Mouse (Mus musculus) embryonic stem cell, embryonic (primary cell): ENCODE measurements at regions not wholly inside any gene's neighbourhood (a gene's known extent, or its start where the extent isn't known, plus 50 kb on each side); places are given as distances from the start of the nearest gene placed in this dataset.

ENCODE experiments used
- CTCF ChIA-PET, 4 experiments: fragments of 300-600 bp in 2 of 4; fragments of 350-600 bp in 2 of 4; sonication (Branson Sonifier 250); formaldehyde crosslinking; loops; one replicate each; lab custom pipeline; 2022; ENCODE audit warnings: inconsistent platforms in 2 of 4; lab: Charles Lee
- POLR2A ChIA-PET, 4 experiments: fragments of 300-600 bp in 2 of 4; fragments of 350-600 bp in 2 of 4; sonication (Branson Sonifier 250); formaldehyde crosslinking; loops; one replicate each; lab custom pipeline; 2022; ENCODE audit warnings: antibody characterized with exemption in 4 of 4, inconsistent platforms in 1 of 4; lab: Charles Lee

- CTCF ChIA-PET: no interaction called here
- POLR2A ChIA-PET: no interaction called here
Measured at GRCm38 (mm10) chr16:42717828-42718412, 157.8 kb upstream of the Zbtb20 start.

DNA sequence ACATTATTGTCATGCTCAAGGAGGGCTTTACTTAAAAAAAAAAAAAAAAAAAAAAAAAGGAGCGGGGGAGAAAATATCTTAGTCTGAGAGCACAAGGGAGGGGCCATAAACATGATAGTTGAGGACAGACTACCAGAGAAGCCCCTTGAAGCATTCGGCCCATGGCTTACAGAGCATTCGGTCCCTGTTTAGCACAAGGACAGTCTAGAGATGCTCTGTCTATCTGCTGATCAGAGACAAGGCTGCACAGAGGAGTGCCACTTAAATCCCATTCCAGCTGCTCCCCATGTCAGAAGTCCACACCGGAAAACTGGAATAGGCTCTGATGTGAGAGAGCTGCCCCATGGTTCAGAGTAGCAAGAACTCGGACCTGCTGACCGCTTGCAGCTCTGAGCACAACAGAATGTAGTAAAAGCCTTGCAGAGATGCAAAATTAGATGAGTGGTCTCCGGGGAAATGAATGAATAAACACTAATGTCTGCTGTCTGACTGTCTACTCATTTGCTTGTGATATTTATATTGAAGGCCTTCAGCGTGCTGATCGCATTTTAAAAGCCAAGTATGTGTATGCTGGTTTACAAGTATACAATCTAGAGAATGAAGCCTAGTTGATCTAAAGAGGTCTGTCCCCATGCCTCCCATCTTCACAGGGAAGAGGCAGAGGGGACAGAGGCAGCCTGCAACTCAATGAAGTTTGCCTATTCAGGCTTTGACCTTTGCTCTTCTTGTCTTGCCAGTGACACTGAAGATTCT is 158.4 kb upstream of the Zbtb20 start:
- ChIA-PET POLR2A (no interaction called here), CTCF (no interaction called here)

DNA sequence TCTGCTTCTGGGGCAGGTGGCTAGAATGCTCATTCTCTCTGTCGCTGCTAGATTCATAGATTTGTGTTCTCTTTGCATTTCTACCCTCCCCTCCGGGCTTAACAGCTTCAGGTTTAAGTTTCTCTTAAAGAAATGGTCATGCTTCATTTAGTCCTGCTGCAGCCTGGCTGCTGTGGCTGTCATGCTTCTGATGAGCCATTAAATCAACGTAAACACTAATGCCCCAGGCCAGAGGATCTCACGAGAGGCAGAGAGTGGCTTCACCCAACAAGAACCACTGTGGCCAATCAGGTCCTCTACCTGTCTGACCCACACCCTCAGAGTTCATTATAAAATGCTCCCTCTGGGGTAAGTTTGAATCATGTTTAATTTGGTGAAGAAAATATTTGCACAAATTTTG is 173.0 kb upstream of the Zbtb20 start:
- POLR2A ChIA-PET: no interaction called here

DNA sequence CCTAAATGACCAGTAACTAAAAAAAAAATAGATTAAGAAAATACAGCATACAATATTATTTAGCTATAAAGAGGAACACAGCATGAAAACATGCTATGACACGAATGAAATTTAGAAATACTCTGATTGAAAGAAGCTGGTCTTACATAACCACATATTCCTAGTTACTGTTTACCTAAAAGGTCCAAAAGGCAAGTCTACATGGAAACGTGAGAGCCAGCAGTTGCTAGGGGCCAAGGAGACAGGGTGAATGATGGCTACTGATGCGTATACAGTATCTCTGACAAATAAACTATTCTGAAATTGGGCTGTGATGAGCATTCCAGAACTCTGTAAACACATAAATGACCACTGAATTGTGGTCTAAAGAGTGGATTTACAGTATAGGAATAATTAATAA is 194.5 kb upstream of the Zbtb20 start:
- ChIA-PET CTCF (no interaction called here), POLR2A (no interaction called here)

More for the DNA sequence above, 173.0 kb upstream of the Zbtb20 start:
- CTCF ChIA-PET: no interaction called here

GRCm38 (mm10) chr16:42677211-42677610 is 198.5 kb upstream of the Zbtb20 start:
- POLR2A ChIA-PET: no interaction called here
- CTCF ChIA-PET: no interaction called here

GRCm38 (mm10) chr16:42676406-42677075 is 199.1 kb upstream of the Zbtb20 start:
- POLR2A ChIA-PET: no interaction called here
- CTCF ChIA-PET: no interaction called here

DNA sequence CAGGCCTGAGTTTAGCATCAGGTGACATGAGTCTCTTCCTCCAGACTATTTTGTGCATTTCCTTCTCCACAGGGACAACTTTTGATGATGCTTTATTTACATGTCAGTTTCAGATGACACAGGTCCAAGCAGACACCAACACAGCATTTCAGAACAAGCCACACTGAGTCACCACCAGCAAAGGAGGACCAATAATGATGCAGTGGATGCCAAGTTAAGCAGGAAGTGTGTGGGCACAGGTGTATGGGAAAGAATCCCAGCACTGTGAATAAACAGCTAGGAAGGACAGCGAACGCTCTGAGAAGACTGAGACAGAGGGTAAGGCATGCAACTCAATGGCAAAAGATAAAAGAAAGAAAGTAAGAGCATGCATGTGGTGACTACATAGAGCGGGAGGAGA is 200.7 kb upstream of the Zbtb20 start:
- POLR2A ChIA-PET: interaction anchor here in 1 of 4 experiments (0.7 kb wide), 1 partner anchor 347 kb away, joined by 4 read pairs; no protein-coding TSS in a partner anchor

DNA sequence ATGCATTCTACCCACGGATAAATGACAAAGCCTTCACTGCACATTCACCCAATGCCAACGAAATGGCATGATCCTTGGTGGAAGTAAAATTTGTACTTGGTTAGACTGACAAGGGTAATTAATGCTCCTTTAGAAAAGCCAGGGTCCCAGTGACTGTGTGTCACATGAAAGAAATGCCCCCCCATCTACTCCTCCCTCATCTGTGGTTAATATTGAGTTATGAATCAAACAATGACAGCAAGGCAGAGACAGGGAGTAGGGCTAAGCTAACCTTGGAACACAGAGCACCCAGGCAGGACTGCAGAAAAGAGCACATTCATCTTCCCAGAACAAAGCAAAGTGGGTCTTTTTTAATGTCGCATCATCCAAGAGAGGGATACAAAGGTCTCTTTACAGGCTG is 209.1 kb upstream of the Zbtb20 start:
- ChIA-PET POLR2A (no interaction called here), CTCF (no interaction called here)

More for the DNA sequence above, 200.7 kb upstream of the Zbtb20 start:
- CTCF ChIA-PET: no interaction called here

GRCm38 (mm10) chr16:42651904-42652732 is 223.6 kb upstream of the Zbtb20 start:
- ChIA-PET POLR2A (no interaction called here), CTCF (no interaction called here)

DNA sequence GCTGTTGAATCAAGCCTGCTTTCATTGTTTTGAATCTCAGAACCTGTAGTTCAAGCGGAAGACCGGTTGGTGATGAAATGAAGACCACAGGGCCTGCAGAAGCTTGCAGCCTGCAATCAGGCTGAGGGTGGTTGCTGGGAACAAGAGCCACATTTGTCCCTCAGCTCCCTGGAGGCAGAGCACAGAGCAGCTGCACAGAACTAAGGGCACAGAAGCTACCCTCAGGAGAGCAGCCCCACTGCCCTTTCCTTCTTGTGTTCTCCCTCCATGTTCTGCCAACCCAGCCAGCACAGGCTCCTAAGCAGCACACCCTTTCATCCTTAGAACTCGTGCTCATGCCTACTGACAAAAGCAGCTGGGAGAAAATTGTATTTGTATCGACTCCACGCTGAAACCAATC is 225.9 kb upstream of the Zbtb20 start:
- ChIA-PET POLR2A (no interaction called here), CTCF (no interaction called here)

- CTCF ChIA-PET: no interaction called here
- POLR2A ChIA-PET: no interaction called here
Measured at GRCm38 (mm10) chr16:42648531-42649142, 227.0 kb upstream of the Zbtb20 start.

DNA sequence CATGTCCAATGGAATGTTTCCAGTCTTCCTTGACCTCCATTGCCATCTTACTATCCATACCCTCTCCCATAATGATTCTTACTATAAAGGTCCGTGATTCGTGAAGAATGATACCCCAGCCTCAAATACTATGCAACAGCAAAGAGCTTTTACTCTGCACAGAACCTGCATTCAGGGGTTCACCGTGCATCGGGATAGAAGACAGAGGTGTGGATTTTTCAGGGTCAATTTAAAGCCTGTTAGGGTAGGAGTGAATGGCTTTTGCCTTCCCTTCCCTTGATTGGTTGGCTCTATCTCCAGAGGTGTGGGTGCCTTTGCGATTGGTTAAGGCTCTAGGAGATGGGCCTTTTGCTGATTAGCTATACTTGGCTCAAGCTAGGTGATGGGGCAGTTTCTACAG is 227.9 kb upstream of the Zbtb20 start:
- CTCF ChIA-PET: no interaction called here
- POLR2A ChIA-PET: no interaction called here

- ChIA-PET CTCF (no interaction called here), POLR2A (interaction anchor here in 1 of 4 experiments (0.5 to 0.6 kb wide), 2 partner anchors 366 to 440 kb away, joined by 3 read pairs; no protein-coding TSS in a partner anchor)
Measured at GRCm38 (mm10) chr16:42635766-42636165, 239.9 kb upstream of the Zbtb20 start.

- ChIA-PET CTCF (no interaction called here), POLR2A (interaction anchor here in 1 of 4 experiments (0.6 kb wide), 1 partner anchor 301 kb away, joined by 5 read pairs; no protein-coding TSS in a partner anchor)
Measured at GRCm38 (mm10) chr16:42627675-42628074, 248.0 kb upstream of the Zbtb20 start.

DNA sequence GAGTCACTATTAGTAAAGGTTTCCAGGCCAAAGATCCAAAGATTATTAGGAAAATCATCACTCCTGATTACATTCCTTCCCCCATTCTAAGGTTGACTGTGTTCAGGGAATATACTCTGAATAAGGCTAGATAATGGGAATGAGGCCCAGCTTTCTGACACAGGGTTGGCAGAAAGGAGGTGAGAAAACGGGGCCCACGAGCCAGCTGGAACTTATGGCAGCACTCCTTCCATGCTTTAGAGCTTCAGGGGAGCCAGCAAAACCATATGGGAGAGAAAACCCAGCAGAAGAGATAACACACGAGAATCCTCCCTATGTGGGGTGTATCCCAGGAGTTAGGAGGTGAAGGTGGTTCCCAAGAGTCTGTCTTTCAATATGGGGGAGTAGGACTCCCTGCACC is 259.8 kb upstream of the Zbtb20 start:
- POLR2A ChIA-PET: no interaction called here
- CTCF ChIA-PET: interaction anchor here in 1 of 4 experiments (0.7 kb wide), 1 partner anchor 1358 kb away, joined by 4 read pairs; no protein-coding TSS in a partner anchor

- ChIA-PET CTCF (no interaction called here), POLR2A (no interaction called here)
Measured at GRCm38 (mm10) chr16:42612011-42612410, 263.7 kb upstream of the Zbtb20 start.

- CTCF ChIA-PET: no interaction called here
- POLR2A ChIA-PET: interaction anchor here in 2 of 4 experiments (0.6 kb wide), 2 partner anchors 12 to 1611 kb away, joined by 3 read pairs; no protein-coding TSS in a partner anchor
Measured at GRCm38 (mm10) chr16:42608336-42608735, 267.3 kb upstream of the Zbtb20 start.

GRCm38 (mm10) chr16:42592321-42592720 is 251.9 kb upstream of the Gap43 start:
- CTCF ChIA-PET: no interaction called here
- POLR2A ChIA-PET: interaction anchor here in 2 of 4 experiments (1.0 to 1.3 kb wide), 2 partner anchors 16 to 17 kb away, joined by 3 read pairs; no protein-coding TSS in a partner anchor

DNA sequence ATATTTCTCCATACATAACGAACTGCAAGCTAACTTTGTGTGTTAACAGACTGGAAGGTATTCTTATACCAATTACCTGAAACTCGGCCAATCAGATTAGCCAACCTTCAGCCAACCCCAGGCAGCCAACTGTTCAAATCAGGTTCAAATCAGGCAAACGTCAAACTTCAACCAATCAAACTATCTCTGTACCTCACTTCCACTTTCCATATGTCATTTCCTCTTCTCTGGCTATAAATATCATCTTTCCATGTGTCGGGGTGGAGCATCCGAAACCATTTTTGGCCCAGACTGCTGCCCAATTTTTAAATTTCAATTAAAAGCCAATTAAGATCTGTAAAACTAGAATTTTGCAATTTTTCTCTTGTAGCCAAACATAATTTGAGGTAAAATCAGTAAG is 251.1 kb upstream of the Gap43 start:
- CTCF ChIA-PET: no interaction called here
- POLR2A ChIA-PET: interaction anchor here in 1 of 4 experiments (0.5 kb wide), 1 partner anchor 159 kb away, joined by 4 read pairs; no protein-coding TSS in a partner anchor
